Mouse (Mus musculus): Measurements from ENCODE around the gene Carnmt1. TPM values are rescaled to one million over a fixed set of nuclear protein-coding genes. Genes with fewer than 3 reads are reported as not detected.

Gene Carnmt1
- total RNA-seq, 2 experiments from 2014 or later = 26.9 to 27.9 TPM

GRCm38 (mm10) chr19:18712866-18713300, 42.3 kb downstream of the Carnmt1 start, which contains the start of gene D030056L22Rik:
Gene D030056L22Rik, plus strand, starts transcription at chr19:18713193.
- peak; percentile 98 to 99 for DNase-seq

GRCm38 (mm10) chr19:18713357-18713756, 42.8 kb downstream of the Carnmt1 start:
- DNase-seq = peak; percentile 58 to 67

GRCm38 (mm10) chr19:18716374-18716773, 45.8 kb downstream of the Carnmt1 start:
- DNase-seq = peak; percentile 52 to 70

- DNase-seq = no peak
Observed at GRCm38 (mm10) chr19:18720337-18720736, 49.8 kb downstream of the Carnmt1 start.

- no peak for DNase-seq
Observed at GRCm38 (mm10) chr19:18725186-18725585, 54.6 kb downstream of the Carnmt1 start.

- no peak for DNase-seq
Observed at GRCm38 (mm10) chr19:18730255-18730654, 59.7 kb downstream of the Carnmt1 start.

GRCm38 (mm10) chr19:18731077-18731476, 60.5 kb downstream of the Carnmt1 start:
- DNase-seq = no peak

- DNase-seq = no peak
Observed at GRCm38 (mm10) chr19:18735901-18736300, 65.3 kb downstream of the Carnmt1 start.

- DNase-seq = no peak
Observed at GRCm38 (mm10) chr19:18739146-18739545, 68.6 kb downstream of the Carnmt1 start.

- no peak for DNase-seq
Observed at GRCm38 (mm10) chr19:18743946-18744345, 73.4 kb downstream of the Carnmt1 start.

- DNase-seq = no peak
Observed at GRCm38 (mm10) chr19:18746576-18747340, 76.2 kb downstream of the Carnmt1 start.

GRCm38 (mm10) chr19:18747379-18747778, 76.8 kb downstream of the Carnmt1 start:
- DNase-seq = no peak

GRCm38 (mm10) chr19:18749598-18750339, 79.2 kb downstream of the Carnmt1 start, which contains the start of gene Trpm6:
Gene Trpm6, plus strand, starts transcription at chr19:18749983.
- DNase-seq = peak; percentile 3 to 4

Other genes starting within 250 kb of the Carnmt1 start
- 100 to 1,000 TPM; 127 to 163 TPM for gene Ostf1, start 38.9 kb upstream of the Carnmt1 start, total RNA-seq (2021)
- 10 to 100 TPM in 1 of 2 experiments, 1 to 10 TPM in 1; 9.0 to 17.7 TPM for gene Nmrk1, start 38.8 kb upstream of the Carnmt1 start, total RNA-seq (2021)
- 10 to 100 TPM; 15.0 to 15.8 TPM for gene D030056L22Rik, start 42.4 kb downstream of the Carnmt1 start, total RNA-seq (2021)
- under 1 TPM in 1 of 2 experiments, not detected in 1; 0.13 TPM for gene Trpm6, start 79.2 kb downstream of the Carnmt1 start, total RNA-seq (2021)